In the genomic region with DNA sequence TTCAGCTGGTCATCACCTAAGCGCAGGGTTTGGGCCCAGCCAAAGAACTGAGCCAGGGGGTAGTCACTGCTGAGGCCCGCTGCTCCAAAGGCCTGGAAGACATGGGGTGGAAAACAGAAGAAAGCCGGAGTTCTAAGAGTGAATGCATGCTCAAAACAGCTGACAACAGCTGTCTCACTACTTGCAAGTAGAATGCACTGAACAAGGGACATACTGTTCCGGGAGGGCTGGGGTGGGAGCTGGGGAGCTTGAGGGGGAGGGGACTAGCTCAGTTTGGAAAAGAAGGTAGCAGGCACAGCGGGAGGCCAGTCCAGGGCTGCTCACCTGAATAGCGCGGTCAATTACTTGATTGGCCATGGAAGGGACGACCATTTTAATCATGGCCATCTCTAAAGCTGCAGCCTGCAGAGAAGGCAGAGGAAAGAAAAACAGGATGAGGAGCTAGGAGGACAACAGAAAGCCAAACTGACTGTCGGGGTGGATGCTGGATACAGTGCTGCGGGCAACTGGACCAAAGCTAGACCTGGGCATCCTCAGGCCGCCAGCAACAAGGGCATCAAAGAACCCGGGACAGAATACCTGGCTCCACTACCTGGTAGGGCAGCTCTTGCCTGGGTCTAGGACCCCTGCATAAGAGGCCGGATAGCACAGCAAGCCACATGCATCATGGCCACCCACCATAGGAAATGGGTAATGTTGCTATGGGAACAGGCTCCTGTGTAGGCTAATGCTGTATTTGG, we compare ENCODE assay signal across 16 mouse cellular contexts. TPM values are rescaled to one million over a fixed set of nuclear protein-coding genes. Genes with fewer than 3 reads are reported as not detected.
DNase-seq lines count a peak whose midpoint lies in the region; ATAC-seq and TF ChIP-seq lines count a peak whose summit lies in the region.
"Had no signal": no experiment of that assay in that cellular context is flagged by ENCODE, and none has a peak within 500 bp of the region (broad histone marks: within the 10 kb centered on the region; RNA-seq: fewer than 3 reads in every experiment).

No protein-coding gene starts in this region.

- H3K9me3 ChIP-seq in heart, embryonic 12.5 days (replicated peaks): no peaks in the 10 kb centered on the region
- H3K9me3 ChIP-seq in heart, embryonic 11.5 days (replicated peaks; ENCODE audit: control insufficient read depth, low read length): no peaks in the 10 kb centered on the region
- no peaks in the 10 kb centered on the region for H3K9me3 ChIP-seq in lung, embryonic 15.5 days
- H3K9me3 ChIP-seq in lung, postnatal 0 days (ENCODE audit: low read length): no peaks in the 10 kb centered on the region
- no peaks in the 10 kb centered on the region for H3K9me3 ChIP-seq in stomach, postnatal 0 days (ENCODE audit: control insufficient read depth, low read length)
- H3K9me3 ChIP-seq in forebrain, embryonic 12.5 days: no peaks in the 10 kb centered on the region
- H3K9me3 ChIP-seq: midbrain, embryonic 13.5 days had no signal

- H3K27ac ChIP-seq in heart, embryonic 12.5 days (ENCODE audit: poor library complexity, severe bottlenecking): no peak overlapping the region
- no peak overlapping the region for H3K27ac ChIP-seq in heart, embryonic 11.5 days (ENCODE audit: low read depth, low read length)
- H3K27ac ChIP-seq in lung, embryonic 15.5 days: 0 out of 2 replicates have a peak overlapping the region, but pooled peaks have one; percentile 35
- peak overlapping the region; percentile 73 for H3K27ac ChIP-seq in lung, postnatal 0 days (ENCODE audit: low read length)
- peak overlapping the region; percentile 77 for H3K27ac ChIP-seq in stomach, postnatal 0 days (replicated peaks)
- H3K27ac ChIP-seq in forebrain, embryonic 12.5 days: no peak overlapping the region
- H3K27ac ChIP-seq: layer of hippocampus, adult 2 months; midbrain, embryonic 13.5 days had no signal

- no peaks in the 10 kb centered on the region for H3K36me3 ChIP-seq in heart, embryonic 12.5 days
- no peaks in the 10 kb centered on the region for H3K36me3 ChIP-seq in heart, embryonic 11.5 days (ENCODE audit: control insufficient read depth, insufficient read depth, low read length)
- H3K36me3 ChIP-seq in lung, embryonic 15.5 days: no peaks in the 10 kb centered on the region
- no peaks in the 10 kb centered on the region for H3K36me3 ChIP-seq in lung, postnatal 0 days (ENCODE audit: insufficient read depth, low read length)
- H3K36me3 ChIP-seq in stomach, postnatal 0 days (ENCODE audit: control insufficient read depth, insufficient read depth, low read length): no peaks in the 10 kb centered on the region
- no peaks in the 10 kb centered on the region for H3K36me3 ChIP-seq in forebrain, embryonic 12.5 days (replicated peaks)
- H3K36me3 ChIP-seq: midbrain, embryonic 13.5 days had no signal

- H3K4me1 ChIP-seq in heart, embryonic 12.5 days (replicated peaks): peaks cover 24% of the 10 kb centered on the region
- peaks cover 11% of the 10 kb centered on the region for H3K4me1 ChIP-seq in heart, embryonic 11.5 days (ENCODE audit: control insufficient read depth, insufficient read depth, low read length)
- H3K4me1 ChIP-seq in lung, embryonic 15.5 days: peaks cover 4% of the 10 kb centered on the region
- peaks cover 2% of the 10 kb centered on the region; the same call in 1 of the 2 replicates for H3K4me1 ChIP-seq in lung, postnatal 0 days (ENCODE audit: insufficient read depth, low read depth, low read length)
- H3K4me1 ChIP-seq in stomach, postnatal 0 days (replicated peaks; ENCODE audit: control insufficient read depth, insufficient read depth): 0 out of 2 replicates have a peak, but pooled peaks cover 3% of the 10 kb centered on the region
- H3K4me1 ChIP-seq in forebrain, embryonic 12.5 days: peaks cover 10% of the 10 kb centered on the region

- 0 out of 2 replicates have a peak, but pooled peaks have one; percentile 10 for ATAC-seq in heart, embryonic 12.5 days (ENCODE audit: insufficient number of reproducible peaks, low FRiP score)
- ATAC-seq in heart, embryonic 11.5 days (replicated peaks; ENCODE audit: insufficient number of reproducible peaks, low FRiP score, low TSS enrichment): no peak
- ATAC-seq in lung, embryonic 15.5 days (ENCODE audit: borderline replicate concordance, extremely low read depth, low FRiP score, low TSS enrichment): peak; percentile 28; the same call in 1 of the 2 replicates
- ATAC-seq in lung, postnatal 0 days: peak; percentile 59
- peak; percentile 29; the same call in 1 of the 2 replicates for ATAC-seq in stomach, postnatal 0 days (ENCODE audit: low FRiP score, low TSS enrichment)
- ATAC-seq in forebrain, embryonic 12.5 days (ENCODE audit: low FRiP score): no peak
- ATAC-seq: forebrain, embryonic 14.5 days; midbrain, embryonic 13.5 days had no signal

- no peak for TF ChIP-seq CTCF in lung, postnatal 0 days (IDR thresholded peaks at IDR 0.05)
- TF ChIP-seq CTCF in stomach, postnatal 0 days (IDR thresholded peaks at IDR 0.05; ENCODE audit: low read depth): no peak

- no peaks in the 10 kb centered on the region for H3K27me3 ChIP-seq in heart, embryonic 12.5 days (replicated peaks)
- H3K27me3 ChIP-seq in heart, embryonic 11.5 days (ENCODE audit: control insufficient read depth, insufficient read depth, low read length): peaks cover 4% of the 10 kb centered on the region; the same call in 1 of the 2 replicates
- H3K27me3 ChIP-seq in lung, embryonic 15.5 days: no peaks in the 10 kb centered on the region
- no peaks in the 10 kb centered on the region for H3K27me3 ChIP-seq in lung, postnatal 0 days (replicated peaks; ENCODE audit: insufficient read depth, low read length)
- H3K27me3 ChIP-seq in stomach, postnatal 0 days (ENCODE audit: control insufficient read depth, insufficient read depth, low read length): no peaks in the 10 kb centered on the region
- H3K27me3 ChIP-seq in forebrain, embryonic 12.5 days: 0 out of 2 replicates have a peak, but pooled peaks cover 7% of the 10 kb centered on the region

- H3K4me2 ChIP-seq in heart, embryonic 12.5 days: no peak overlapping the region
- H3K4me2 ChIP-seq in heart, embryonic 11.5 days: no peak overlapping the region
- H3K4me2 ChIP-seq in lung, embryonic 15.5 days: no peak overlapping the region
- no peak overlapping the region for H3K4me2 ChIP-seq in lung, postnatal 0 days (replicated peaks; ENCODE audit: low read depth, low read length)
- H3K4me2 ChIP-seq in stomach, postnatal 0 days (replicated peaks; ENCODE audit: low read depth): no peak overlapping the region
- H3K4me2 ChIP-seq in forebrain, embryonic 12.5 days: no peak overlapping the region
- H3K4me2 ChIP-seq: midbrain, embryonic 13.5 days had no signal

- TF ChIP-seq EP300 in lung, postnatal 0 days (IDR thresholded peaks at IDR 0.05): peak; percentile 80
- no peak for TF ChIP-seq EP300 in stomach, postnatal 0 days (optimal IDR thresholded peaks at IDR 0.05)

- no peak overlapping the region for H3K9ac ChIP-seq in heart, embryonic 12.5 days
- H3K9ac ChIP-seq in heart, embryonic 11.5 days (ENCODE audit: low read depth, low read length): no peak overlapping the region
- no peak overlapping the region for H3K9ac ChIP-seq in lung, embryonic 15.5 days
- H3K9ac ChIP-seq in lung, postnatal 0 days (replicated peaks; ENCODE audit: low read depth): no peak overlapping the region
- H3K9ac ChIP-seq in stomach, postnatal 0 days (ENCODE audit: low read length): no peak overlapping the region
- no peak overlapping the region for H3K9ac ChIP-seq in forebrain, embryonic 12.5 days
- H3K9ac ChIP-seq: midbrain, embryonic 13.5 days had no signal

- WGBS in heart, embryonic 12.5 days: 61% methylated on average over 13 of the region's 13 CpGs
- 61% methylated on average over 13 of the region's 13 CpGs for WGBS in heart, embryonic 11.5 days (ENCODE audit: insufficient replicate concordance)
- 70% methylated on average over 13 of the region's 13 CpGs for WGBS in lung, embryonic 15.5 days
- 59% methylated on average over 13 of the region's 13 CpGs for WGBS in lung, postnatal 0 days
- 65% methylated on average over 13 of the region's 13 CpGs for WGBS in stomach, postnatal 0 days
- 63% methylated on average over 13 of the region's 13 CpGs for WGBS in forebrain, embryonic 12.5 days

- no peak overlapping the region for H3K4me3 ChIP-seq in heart, embryonic 12.5 days
- no peak overlapping the region for H3K4me3 ChIP-seq in heart, embryonic 11.5 days (ENCODE audit: low read depth, low read length)
- H3K4me3 ChIP-seq in lung, embryonic 15.5 days: no peak overlapping the region
- H3K4me3 ChIP-seq in lung, postnatal 0 days (ENCODE audit: low read depth, low read length): no peak overlapping the region
- no peak overlapping the region for H3K4me3 ChIP-seq in stomach, postnatal 0 days (ENCODE audit: low read depth, low read length)
- no peak overlapping the region for H3K4me3 ChIP-seq in forebrain, embryonic 12.5 days (replicated peaks)
- H3K4me3 ChIP-seq: layer of hippocampus, adult 2 months; midbrain, embryonic 13.5 days had no signal

- DNase-seq in lung, postnatal 14 days: no peak
- DNase-seq in lung, postnatal 0 days (ENCODE audit: low spot score): peak; percentile 84
- DNase-seq in stomach, postnatal 0 days (ENCODE audit: low spot score): no peak
- DNase-seq in spleen, postnatal 4 days (ENCODE audit: low spot score in 2 of 2): no peak
- DNase-seq: kidney, adult 11 months; spleen, adult 18-20 months had no signal

RNA-seq across cellular contexts. Expression of gene Aldh2, which starts 5.4 kb away (rescaled TPM):
- 64.0 and 72.0 TPM in 2 replicates for polyA plus RNA-seq in heart, embryonic 12.5 days (2016; fragmentation: Nextera tagmentation; extraction: Ambion mirVana)
- polyA plus RNA-seq in heart, embryonic 11.5 days (2014; fragmentation: Nextera tagmentation; extraction: Ambion mirVana): 24.6 and 39.3 TPM in 2 replicates
- 319 and 330 TPM in 2 replicates for polyA plus RNA-seq in lung, embryonic 15.5 days (2015; fragmentation: Nextera tagmentation; extraction: Ambion mirVana)
- polyA plus RNA-seq in lung, postnatal 0 days (2015; fragmentation: Nextera tagmentation; extraction: Ambion mirVana): 580 and 606 TPM in 2 replicates
- 136 and 145 TPM in 2 replicates for polyA plus RNA-seq in stomach, postnatal 0 days (2015; fragmentation: Nextera tagmentation; extraction: Ambion mirVana)
- polyA plus RNA-seq in forebrain, embryonic 12.5 days (2016; fragmentation: Nextera tagmentation; extraction: Ambion mirVana): 108 and 110 TPM in 2 replicates

RNA-seq across cellular contexts. Expression of gene Acad12, which starts 19.7 kb away (rescaled TPM):
- polyA plus RNA-seq in heart, embryonic 12.5 days (2016; fragmentation: Nextera tagmentation; extraction: Ambion mirVana): 5.8 and 6.1 TPM in 2 replicates
- polyA plus RNA-seq in heart, embryonic 11.5 days (2014; fragmentation: Nextera tagmentation; extraction: Ambion mirVana): 5.4 and 5.7 TPM in 2 replicates
- 2.5 and 2.9 TPM in 2 replicates for polyA plus RNA-seq in lung, embryonic 15.5 days (2015; fragmentation: Nextera tagmentation; extraction: Ambion mirVana)
- 5.8 and 6.4 TPM in 2 replicates for polyA plus RNA-seq in lung, postnatal 0 days (2015; fragmentation: Nextera tagmentation; extraction: Ambion mirVana)
- polyA plus RNA-seq in stomach, postnatal 0 days (2015; fragmentation: Nextera tagmentation; extraction: Ambion mirVana): 2.3 and 2.6 TPM in 2 replicates
- polyA plus RNA-seq in forebrain, embryonic 12.5 days (2016; fragmentation: Nextera tagmentation; extraction: Ambion mirVana): 1.3 and 2.0 TPM in 2 replicates

RNA-seq across cellular contexts. Expression of gene Mapkapk5, which starts 53.3 kb away (rescaled TPM):
- 38.8 and 40.0 TPM in 2 replicates for polyA plus RNA-seq in heart, embryonic 12.5 days (2016; fragmentation: Nextera tagmentation; extraction: Ambion mirVana)
- polyA plus RNA-seq in heart, embryonic 11.5 days (2014; fragmentation: Nextera tagmentation; extraction: Ambion mirVana): 43.6 and 45.7 TPM in 2 replicates
- polyA plus RNA-seq in lung, embryonic 15.5 days (2015; fragmentation: Nextera tagmentation; extraction: Ambion mirVana): 48.2 and 49.2 TPM in 2 replicates
- polyA plus RNA-seq in lung, postnatal 0 days (2015; fragmentation: Nextera tagmentation; extraction: Ambion mirVana): 39.1 and 42.1 TPM in 2 replicates
- polyA plus RNA-seq in stomach, postnatal 0 days (2015; fragmentation: Nextera tagmentation; extraction: Ambion mirVana): 25.0 and 28.6 TPM in 2 replicates
- polyA plus RNA-seq in forebrain, embryonic 12.5 days (2016; fragmentation: Nextera tagmentation; extraction: Ambion mirVana): 56.7 and 60.6 TPM in 2 replicates

RNA-seq across cellular contexts. Expression of gene Adam1a, which starts 53.8 kb away (rescaled TPM):
- 0.59 and 1.5 TPM in 2 replicates for polyA plus RNA-seq in heart, embryonic 12.5 days (2016; fragmentation: Nextera tagmentation; extraction: Ambion mirVana)
- polyA plus RNA-seq in heart, embryonic 11.5 days (2014; fragmentation: Nextera tagmentation; extraction: Ambion mirVana): 1.0 and 1.3 TPM in 2 replicates
- polyA plus RNA-seq in lung, embryonic 15.5 days (2015; fragmentation: Nextera tagmentation; extraction: Ambion mirVana): 1.1 and 1.5 TPM in 2 replicates
- polyA plus RNA-seq in lung, postnatal 0 days (2015; fragmentation: Nextera tagmentation; extraction: Ambion mirVana): 1.4 and 1.6 TPM in 2 replicates
- 0.50 and 0.56 TPM in 2 replicates for polyA plus RNA-seq in stomach, postnatal 0 days (2015; fragmentation: Nextera tagmentation; extraction: Ambion mirVana)
- polyA plus RNA-seq in forebrain, embryonic 12.5 days (2016; fragmentation: Nextera tagmentation; extraction: Ambion mirVana): 3.3 and 3.7 TPM in 2 replicates

RNA-seq across cellular contexts. Expression of gene Gm42878, which starts 53.8 kb away (rescaled TPM):
- not detected in 2 replicates for polyA plus RNA-seq in heart, embryonic 12.5 days (2016; fragmentation: Nextera tagmentation; extraction: Ambion mirVana)
- polyA plus RNA-seq in heart, embryonic 11.5 days (2014; fragmentation: Nextera tagmentation; extraction: Ambion mirVana): not detected in 2 replicates
- polyA plus RNA-seq in lung, embryonic 15.5 days (2015; fragmentation: Nextera tagmentation; extraction: Ambion mirVana): not detected in 2 replicates
- polyA plus RNA-seq in lung, postnatal 0 days (2015; fragmentation: Nextera tagmentation; extraction: Ambion mirVana): not detected in 2 replicates
- not detected in 2 replicates for polyA plus RNA-seq in stomach, postnatal 0 days (2015; fragmentation: Nextera tagmentation; extraction: Ambion mirVana)
- not detected in 2 replicates for polyA plus RNA-seq in forebrain, embryonic 12.5 days (2016; fragmentation: Nextera tagmentation; extraction: Ambion mirVana)
- polyA plus RNA-seq: forebrain, embryonic 14.5 days; gonadal fat pad, adult 2 months; hindbrain, embryonic 11.5 days; liver, adult 2 months; midbrain, embryonic 13.5 days had no signal

Comparison
In these comparisons a context has a peak if more than half of its experiments do, and no peak if none do; other contexts are left out.
1. ATAC-seq: peak in heart, embryonic 12.5 days (single experiment), lung, embryonic 15.5 days (single experiment), lung, postnatal 0 days (single experiment) and stomach, postnatal 0 days (single experiment); none in heart, embryonic 11.5 days (single experiment) and forebrain, embryonic 12.5 days (single experiment).
2. H3K27ac ChIP-seq: peak in lung, embryonic 15.5 days (single experiment), lung, postnatal 0 days (single experiment) and stomach, postnatal 0 days (single experiment); none in heart, embryonic 12.5 days (single experiment), heart, embryonic 11.5 days (single experiment) and forebrain, embryonic 12.5 days (single experiment).